Mouse (Mus musculus) thymus, adult 18-20 months (tissue): ENCODE measurements around the gene Mcm10.

ENCODE experiments used
- DNase-seq, 2 experiments: peaks; one replicate each; pipeline ENCODE4 v3.0.0; 2022; ENCODE audit warnings: mixed read lengths in 2 of 2

Gene Mcm10

GRCm38 (mm10) chr2:5031215-5031614, 18.6 kb upstream of the Mcm10 start:
- no peak for DNase-seq

GRCm38 (mm10) chr2:5029808-5030207, 17.2 kb upstream of the Mcm10 start:
- no peak for DNase-seq

- no peak for DNase-seq
These were observed 15.5 kb upstream of the Mcm10 start for GRCm38 (mm10) chr2:5028047-5028446.

- no peak for DNase-seq
These were observed 14.5 kb upstream of the Mcm10 start for GRCm38 (mm10) chr2:5027057-5027456.

- DNase-seq, result no peak
These were observed 12.7 kb upstream of the Mcm10 start for GRCm38 (mm10) chr2:5025162-5025733.

- DNase-seq, result no peak
These were observed 11.3 kb upstream of the Mcm10 start for GRCm38 (mm10) chr2:5023699-5024399.

GRCm38 (mm10) chr2:5023275-5023674, 10.7 kb upstream of the Mcm10 start:
- DNase-seq, result no peak

- DNase-seq, result no peak
These were observed 7.1 kb upstream of the Mcm10 start for GRCm38 (mm10) chr2:5019708-5020107.

- no peak for DNase-seq
These were observed 4.3 kb upstream of the Mcm10 start for GRCm38 (mm10) chr2:5016922-5017321.

GRCm38 (mm10) chr2:5015527-5015926, 2.9 kb upstream of the Mcm10 start:
- no peak for DNase-seq

- DNase-seq, result no peak
These were observed 2.0 kb upstream of the Mcm10 start for GRCm38 (mm10) chr2:5014616-5015015.

GRCm38 (mm10) chr2:5011898-5012490, 597 bp downstream of the Mcm10 start:
- DNase-seq, result no peak

GRCm38 (mm10) chr2:5007107-5007506, 5.5 kb downstream of the Mcm10 start:
- DNase-seq, result no peak

GRCm38 (mm10) chr2:5001266-5001665, 11.3 kb downstream of the Mcm10 start:
- no peak for DNase-seq

GRCm38 (mm10) chr2:4998905-4999304, 13.7 kb downstream of the Mcm10 start:
- no peak for DNase-seq

GRCm38 (mm10) chr2:4996421-4996824, 16.2 kb downstream of the Mcm10 start:
- no peak for DNase-seq

- DNase-seq, result no peak
These were observed 16.9 kb downstream of the Mcm10 start for GRCm38 (mm10) chr2:4995646-4996045.

- no peak for DNase-seq
These were observed 18.2 kb downstream of the Mcm10 start for GRCm38 (mm10) chr2:4994436-4994835.

- DNase-seq, result no peak
These were observed 19.0 kb downstream of the Mcm10 start for GRCm38 (mm10) chr2:4993584-4993983.

- DNase-seq, result no peak
These were observed 23.7 kb downstream of the Mcm10 start for GRCm38 (mm10) chr2:4988826-4989424.

- DNase-seq, result no peak
These were observed 25.0 kb downstream of the Mcm10 start for GRCm38 (mm10) chr2:4987388-4988180.

GRCm38 (mm10) chr2:4986798-4987197, 25.8 kb downstream of the Mcm10 start:
- no peak for DNase-seq

- DNase-seq, result no peak
These were observed 27.6 kb downstream of the Mcm10 start for GRCm38 (mm10) chr2:4985000-4985399.
